Mouse (Mus musculus) E14TG2a.4 (cell line): Measurements from ENCODE around the gene Gm9048.

ENCODE experiments used
- CTCF ChIP-seq: conservative IDR thresholded peaks from 2 replicates; pipeline ENCODE4 v1.5.1; 2014; ENCODE audit warnings: low read length
- NANOG ChIP-seq: IDR thresholded peaks from 2 replicates; pipeline ENCODE4 v1.6.1; 2014; ENCODE audit warnings: borderline replicate concordance, low read length, mixed read lengths

DNA sequence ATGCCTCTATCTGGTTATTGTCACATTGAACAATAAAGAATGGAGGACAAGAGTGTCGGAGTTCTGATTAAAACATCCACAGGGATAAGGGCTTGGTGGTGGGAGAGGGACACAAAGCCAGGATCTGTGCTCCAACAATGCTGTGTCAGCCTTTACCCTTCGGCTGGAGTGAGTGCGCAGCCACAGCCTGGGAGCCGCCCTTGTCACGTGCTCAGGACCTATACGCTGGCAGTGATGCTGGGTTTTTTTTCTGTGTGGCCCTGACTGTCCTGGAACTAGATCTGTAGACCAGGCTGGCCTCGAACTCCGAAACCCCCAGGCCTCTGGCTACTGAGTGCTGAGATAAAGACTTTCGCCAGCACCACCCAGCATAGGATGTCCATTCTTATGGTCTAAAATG lies 21.0 kb upstream of the Gm9048 start:
- TF ChIP-seq CTCF (no peak), NANOG (no peak)
